Mouse (Mus musculus): ENCODE data around the gene Prkca.

Gene Prkca

GRCm38 (mm10) chr11:108235081-108235703 lies 108.5 kb downstream of the Prkca start:
- DNase-seq (ENCODE audit: low spot score) = peak; percentile 24

- no peak for DNase-seq (ENCODE audit: low spot score)
Observed at GRCm38 (mm10) chr11:108233015-108233414, 110.7 kb downstream of the Prkca start.

- no peak for DNase-seq (ENCODE audit: low spot score)
Observed at GRCm38 (mm10) chr11:108230101-108230500, 113.6 kb downstream of the Prkca start.

GRCm38 (mm10) chr11:108229176-108229946 lies 114.4 kb downstream of the Prkca start:
- no peak for DNase-seq (ENCODE audit: low spot score)

GRCm38 (mm10) chr11:108228497-108228896 lies 115.2 kb downstream of the Prkca start:
- DNase-seq (ENCODE audit: low spot score) = no peak

GRCm38 (mm10) chr11:108226248-108226647 lies 117.5 kb downstream of the Prkca start:
- no peak for DNase-seq (ENCODE audit: low spot score)

- DNase-seq (ENCODE audit: low spot score) = peak; percentile 46
Observed at GRCm38 (mm10) chr11:108224233-108224973, 119.3 kb downstream of the Prkca start.

GRCm38 (mm10) chr11:108223613-108224232 lies 120.0 kb downstream of the Prkca start:
- DNase-seq (ENCODE audit: low spot score) = no peak

GRCm38 (mm10) chr11:108223154-108223553 lies 120.6 kb downstream of the Prkca start:
- DNase-seq (ENCODE audit: low spot score) = peak; percentile 44

- peak; percentile 58 for DNase-seq (ENCODE audit: low spot score)
Observed at GRCm38 (mm10) chr11:108222616-108223015, 121.1 kb downstream of the Prkca start.

- DNase-seq (ENCODE audit: low spot score) = no peak
Observed at GRCm38 (mm10) chr11:108222026-108222425, 121.7 kb downstream of the Prkca start.

GRCm38 (mm10) chr11:108221124-108221835 lies 122.4 kb downstream of the Prkca start:
- DNase-seq (ENCODE audit: low spot score) = no peak

GRCm38 (mm10) chr11:108220605-108221004 lies 123.1 kb downstream of the Prkca start:
- DNase-seq (ENCODE audit: low spot score) = no peak

GRCm38 (mm10) chr11:108217043-108217442 lies 126.7 kb downstream of the Prkca start:
- DNase-seq (ENCODE audit: low spot score) = no peak

GRCm38 (mm10) chr11:108216064-108216463 lies 127.7 kb downstream of the Prkca start:
- DNase-seq (ENCODE audit: low spot score) = peak; percentile 82

- peak; percentile 16 for DNase-seq (ENCODE audit: low spot score)
Observed at GRCm38 (mm10) chr11:108215466-108215865, 128.3 kb downstream of the Prkca start.

GRCm38 (mm10) chr11:108214521-108215223 lies 129.1 kb downstream of the Prkca start:
- peak; percentile 17 for DNase-seq (ENCODE audit: low spot score)

GRCm38 (mm10) chr11:108213783-108214182 lies 129.9 kb downstream of the Prkca start:
- no peak for DNase-seq (ENCODE audit: low spot score)

GRCm38 (mm10) chr11:108212638-108213037 lies 131.1 kb downstream of the Prkca start:
- no peak for DNase-seq (ENCODE audit: low spot score)

- DNase-seq (ENCODE audit: low spot score) = no peak
Observed at GRCm38 (mm10) chr11:108212030-108212429, 131.7 kb downstream of the Prkca start.

GRCm38 (mm10) chr11:108210749-108211148 lies 133.0 kb downstream of the Prkca start:
- no peak for DNase-seq (ENCODE audit: low spot score)

All from T-cell, adult 2 months (primary cell).